Mouse (Mus musculus): ENCODE measurements around the gene Farp1. TPM values are rescaled to one million over a fixed set of nuclear protein-coding genes. Genes with fewer than 3 reads are reported as not detected.
"Not testable (repeated sequence)": the region's sequence is repeated elsewhere in the genome, so short reads cannot be mapped to it uniquely, and the experiment has no call there.

The Farp1 gene
- polyA plus RNA-seq, 1 experiment from 2014 or later, result 33.8 TPM

DNA sequence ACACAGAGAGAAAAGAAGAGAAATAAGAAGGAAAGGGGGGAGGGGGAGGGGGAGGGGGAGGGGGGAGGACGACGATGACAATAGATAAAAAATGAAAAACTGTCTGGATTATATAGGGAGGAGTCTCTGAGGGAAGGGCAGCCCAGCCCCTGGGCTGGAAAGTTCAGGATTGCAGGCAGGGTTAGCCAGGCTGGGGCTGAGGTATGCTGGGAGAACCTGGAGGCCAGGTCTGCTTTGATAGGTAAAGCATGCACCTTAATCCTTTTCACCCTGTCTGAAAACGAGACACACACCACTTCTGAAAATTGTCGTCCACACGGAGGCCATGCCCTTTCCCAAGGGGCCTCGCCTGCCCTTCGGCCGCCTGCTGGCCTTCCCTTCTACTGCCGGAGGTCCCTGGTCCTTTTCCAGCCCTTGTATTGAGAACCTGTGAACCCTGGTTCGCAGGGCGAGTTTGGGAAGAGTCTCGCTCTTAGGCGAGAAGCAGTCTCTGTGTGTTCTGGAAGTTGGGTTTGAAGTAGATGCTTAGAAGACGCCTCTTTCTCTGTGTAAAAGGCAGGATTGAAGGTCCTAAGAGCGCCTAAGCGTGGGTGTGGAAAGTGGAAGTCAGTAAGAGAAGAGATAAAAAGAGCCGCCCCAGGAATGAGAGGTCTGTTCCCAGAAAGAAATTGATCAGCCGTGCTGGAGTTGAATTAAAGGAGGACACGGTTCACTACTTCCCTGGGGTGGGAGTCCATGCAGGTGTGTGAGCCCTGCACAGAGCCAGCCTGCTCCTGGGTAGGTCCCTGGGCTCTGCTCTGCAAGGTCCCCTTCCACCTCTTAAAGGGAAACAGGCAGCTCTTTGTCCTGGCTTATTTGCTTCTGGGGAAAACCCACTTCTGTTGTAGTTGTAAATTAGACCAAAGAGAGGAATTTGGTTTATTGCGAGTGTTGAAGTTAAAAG, 94.1 kb downstream of the Farp1 start:
- no peak overlapping the region for H3K27ac ChIP-seq (ENCODE audit: low read depth, low read length)
- DNase-seq (ENCODE audit: low spot score) (no peak), ATAC-seq (replicated peaks; ENCODE audit: low FRiP score) (no peak; the same call in 1 of the 2 replicates)
- no peak overlapping the region for H3K4me3 ChIP-seq (ENCODE audit: low read depth, low read length)
- no peaks in the 10 kb centered on the region for H3K36me3 ChIP-seq (ENCODE audit: control insufficient read depth, insufficient read depth, low read length)
- H3K4me1 ChIP-seq (replicated peaks; ENCODE audit: control insufficient read depth, insufficient read depth, low read length), result peaks cover 5% of the 10 kb centered on the region; the same call in 1 of the 2 replicates
- no peaks in the 10 kb centered on the region for H3K27me3 ChIP-seq (ENCODE audit: control insufficient read depth, insufficient read depth, low read length)
- no peak overlapping the region; the same call in 1 of the 2 replicates for H3K9ac ChIP-seq (ENCODE audit: low read length)
- WGBS, result 28% methylated on average over 20 of the region's 20 CpGs
- H3K4me2 ChIP-seq (ENCODE audit: low read depth, low read length, severe bottlenecking), result no peak overlapping the region
- no peaks in the 10 kb centered on the region for H3K9me3 ChIP-seq (ENCODE audit: control insufficient read depth, low read length)

DNA sequence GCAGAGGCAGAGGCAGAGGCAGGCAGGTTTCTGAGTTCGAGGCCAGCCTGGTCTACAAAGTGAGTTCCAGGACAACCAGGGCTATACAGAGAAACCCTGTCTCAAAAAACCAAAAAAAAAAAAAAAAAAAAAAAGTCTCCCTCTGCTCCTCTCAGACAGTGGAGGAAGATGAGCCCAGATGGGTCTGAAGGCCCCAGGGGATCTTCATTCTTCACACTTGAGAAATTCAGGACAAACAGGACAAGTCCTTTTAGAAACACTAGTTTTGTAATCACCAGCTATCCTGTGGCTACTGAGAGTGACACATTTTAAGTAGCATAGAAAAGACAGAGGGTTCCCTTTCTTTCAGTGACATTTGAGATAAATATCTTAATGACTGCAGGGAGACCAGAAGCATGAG, 95.4 kb downstream of the Farp1 start:
- not testable (repeated sequence) for H3K9me3 ChIP-seq (ENCODE audit: control insufficient read depth, low read length); H3K4me3 ChIP-seq (ENCODE audit: low read depth, low read length); DNase-seq (ENCODE audit: low spot score); H3K27ac ChIP-seq (ENCODE audit: low read depth, low read length); H3K4me1 ChIP-seq (replicated peaks; ENCODE audit: control insufficient read depth, insufficient read depth, low read length); H3K9ac ChIP-seq (ENCODE audit: low read length); H3K4me2 ChIP-seq (ENCODE audit: low read depth, low read length, severe bottlenecking); H3K36me3 ChIP-seq (ENCODE audit: control insufficient read depth, insufficient read depth, low read length); ATAC-seq (replicated peaks; ENCODE audit: low FRiP score); H3K27me3 ChIP-seq (ENCODE audit: control insufficient read depth, insufficient read depth, low read length)
- 80% methylated on average over 1 of the region's 1 CpGs for WGBS

DNA sequence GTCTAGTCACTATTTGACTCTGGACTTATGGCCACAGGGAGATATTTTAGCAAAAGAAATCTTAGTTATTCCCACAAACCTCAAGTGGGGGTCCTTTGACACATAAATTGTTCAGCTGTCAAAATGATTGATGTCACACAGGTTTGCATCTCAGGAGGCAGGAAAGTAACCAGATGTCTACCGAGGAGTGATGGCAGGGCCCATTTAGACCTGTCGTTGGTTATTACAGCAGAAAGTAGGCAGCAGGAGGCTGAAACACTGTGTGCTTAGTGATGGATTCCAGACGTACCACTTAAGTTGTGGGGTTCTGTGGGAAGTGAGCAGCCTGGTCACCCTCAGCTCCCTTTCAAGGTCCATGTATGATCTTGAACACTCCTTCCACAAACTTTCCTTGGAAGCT, 99.4 kb downstream of the Farp1 start:
- Histone ChIP-seq H3K9me3 (ENCODE audit: control insufficient read depth, low read length) (no peaks in the 10 kb centered on the region), H3K4me2 (ENCODE audit: low read depth, low read length, severe bottlenecking) (no peak overlapping the region), H3K36me3 (ENCODE audit: control insufficient read depth, insufficient read depth, low read length) (no peaks in the 10 kb centered on the region; the same call in 1 of the 2 replicates), H3K27me3 (ENCODE audit: control insufficient read depth, insufficient read depth, low read length) (no peaks in the 10 kb centered on the region), H3K4me1 (replicated peaks; ENCODE audit: control insufficient read depth, insufficient read depth, low read length) (peaks cover 1% of the 10 kb centered on the region; the same call in 1 of the 2 replicates), H3K4me3 (ENCODE audit: low read depth, low read length) (no peak overlapping the region), H3K27ac (ENCODE audit: low read depth, low read length) (no peak overlapping the region), H3K9ac (ENCODE audit: low read length) (no peak overlapping the region)
- DNase-seq (ENCODE audit: low spot score), result no peak
- ATAC-seq (replicated peaks; ENCODE audit: low FRiP score), result no peak
- 77% methylated on average over 3 of the region's 3 CpGs for WGBS

DNA sequence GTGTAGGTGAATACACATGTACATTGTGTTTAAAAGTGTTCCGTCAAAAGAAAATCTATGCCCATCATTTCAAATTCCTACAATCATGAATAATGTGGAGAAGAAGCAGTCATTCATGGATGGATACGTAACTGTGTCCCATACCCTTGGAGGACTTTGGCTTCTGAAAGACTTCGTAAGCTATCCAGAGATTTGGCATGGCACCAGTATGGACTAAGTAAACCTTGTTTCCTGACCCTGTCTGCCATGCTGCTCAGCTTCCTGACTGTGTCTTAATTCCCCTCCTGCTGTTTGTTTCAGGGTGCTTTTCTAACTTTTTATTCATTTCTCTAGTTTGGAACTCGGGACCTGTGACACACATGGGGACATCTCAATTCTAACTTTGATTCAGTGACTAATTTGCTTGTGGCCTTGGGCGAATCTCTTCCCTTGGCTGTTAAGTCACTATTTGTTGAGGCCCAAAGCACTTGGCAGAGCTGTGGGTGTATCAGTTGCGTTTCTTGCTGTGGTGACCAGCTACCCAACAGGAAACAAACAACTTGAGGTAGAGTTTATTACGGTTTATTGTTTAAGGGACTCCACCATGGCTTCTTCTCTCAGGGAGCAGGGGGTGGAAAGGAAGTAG, 108.9 kb downstream of the Farp1 start:
- Histone ChIP-seq H3K4me1 (replicated peaks; ENCODE audit: control insufficient read depth, insufficient read depth, low read length) (0 out of 2 replicates have a peak, but pooled peaks cover 2% of the 10 kb centered on the region), H3K4me2 (ENCODE audit: low read depth, low read length, severe bottlenecking) (no peak overlapping the region), H3K9ac (ENCODE audit: low read length) (no peak overlapping the region), H3K36me3 (ENCODE audit: control insufficient read depth, insufficient read depth, low read length) (no peaks in the 10 kb centered on the region), H3K9me3 (ENCODE audit: control insufficient read depth, low read length) (no peaks in the 10 kb centered on the region), H3K4me3 (ENCODE audit: low read depth, low read length) (no peak overlapping the region), H3K27me3 (ENCODE audit: control insufficient read depth, insufficient read depth, low read length) (no peaks in the 10 kb centered on the region), H3K27ac (ENCODE audit: low read depth, low read length) (no peak overlapping the region)
- no peak for ATAC-seq (replicated peaks; ENCODE audit: low FRiP score)
- no peak for DNase-seq (ENCODE audit: low spot score)
- WGBS, result 90% methylated on average over 7 of the region's 7 CpGs

DNA sequence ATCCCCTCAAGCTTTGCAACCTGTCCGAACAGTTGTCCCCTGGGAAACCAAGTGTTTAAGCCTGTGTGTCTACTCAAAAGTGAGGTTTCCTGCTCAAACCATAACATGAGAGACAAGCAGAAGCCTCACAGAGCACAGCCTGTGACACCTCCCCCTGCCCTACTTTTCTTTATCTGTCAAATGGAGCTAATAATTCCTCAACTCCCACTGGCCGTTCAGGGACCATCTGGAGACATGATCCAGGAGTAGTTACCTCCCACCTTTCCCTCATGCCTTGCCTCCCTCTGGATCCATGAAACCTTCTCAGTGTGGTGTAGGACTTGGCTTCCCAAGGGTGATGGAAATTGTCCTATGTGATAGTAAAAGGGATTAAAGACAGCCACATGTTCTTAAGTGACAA, 109.5 kb downstream of the Farp1 start:
- no peak for ATAC-seq (replicated peaks; ENCODE audit: low FRiP score)

GRCm38 (mm10) chr14:121145291-121145690, 110.3 kb downstream of the Farp1 start:
- no peak overlapping the region for H3K4me3 ChIP-seq (ENCODE audit: low read depth, low read length)
- H3K27me3 ChIP-seq (ENCODE audit: control insufficient read depth, insufficient read depth, low read length), result no peaks in the 10 kb centered on the region
- no peak overlapping the region for H3K27ac ChIP-seq (ENCODE audit: low read depth, low read length)
- DNase-seq (ENCODE audit: low spot score) (no peak), ATAC-seq (replicated peaks; ENCODE audit: low FRiP score) (no peak)
- WGBS, result 52% methylated on average over 3 of the region's 3 CpGs
- H3K9ac ChIP-seq (ENCODE audit: low read length), result no peak overlapping the region
- 0 out of 2 replicates have a peak, but pooled peaks cover 2% of the 10 kb centered on the region for H3K4me1 ChIP-seq (replicated peaks; ENCODE audit: control insufficient read depth, insufficient read depth, low read length)
- H3K9me3 ChIP-seq (ENCODE audit: control insufficient read depth, low read length), result no peaks in the 10 kb centered on the region
- no peaks in the 10 kb centered on the region for H3K36me3 ChIP-seq (ENCODE audit: control insufficient read depth, insufficient read depth, low read length)
- H3K4me2 ChIP-seq (ENCODE audit: low read depth, low read length, severe bottlenecking), result no peak overlapping the region

More for the DNA sequence above, 109.5 kb downstream of the Farp1 start:
- Histone ChIP-seq H3K4me1 (replicated peaks; ENCODE audit: control insufficient read depth, insufficient read depth, low read length) (0 out of 2 replicates have a peak, but pooled peaks cover 2% of the 10 kb centered on the region), H3K27me3 (ENCODE audit: control insufficient read depth, insufficient read depth, low read length) (no peaks in the 10 kb centered on the region), H3K9ac (ENCODE audit: low read length) (no peak overlapping the region), H3K27ac (ENCODE audit: low read depth, low read length) (no peak overlapping the region), H3K9me3 (ENCODE audit: control insufficient read depth, low read length) (no peaks in the 10 kb centered on the region), H3K4me3 (ENCODE audit: low read depth, low read length) (no peak overlapping the region), H3K4me2 (ENCODE audit: low read depth, low read length, severe bottlenecking) (no peak overlapping the region), H3K36me3 (ENCODE audit: control insufficient read depth, insufficient read depth, low read length) (no peaks in the 10 kb centered on the region)
- WGBS, result 80% methylated on average over 2 of the region's 2 CpGs
- no peak for DNase-seq (ENCODE audit: low spot score)

DNA sequence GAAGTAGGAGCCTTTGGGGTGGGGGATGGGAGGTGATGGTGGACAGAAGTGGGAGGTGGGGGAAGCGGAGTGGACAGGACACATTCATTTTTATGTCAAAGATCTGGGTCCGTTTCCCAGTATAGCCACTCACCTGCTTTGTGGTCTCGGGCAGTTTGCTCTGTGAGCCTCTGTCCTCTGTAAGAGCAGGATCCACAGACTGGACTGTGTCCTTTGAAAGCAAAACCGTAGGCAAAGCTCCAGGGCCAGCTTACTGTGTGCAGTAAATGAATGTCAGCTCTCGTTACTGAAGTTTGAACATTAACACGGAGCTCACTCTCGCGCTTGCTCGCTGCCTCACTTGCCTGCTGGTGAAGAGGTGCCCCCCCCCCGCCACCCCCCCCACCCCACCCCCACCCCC, 110.7 kb downstream of the Farp1 start:
- no peak overlapping the region for H3K27ac ChIP-seq (ENCODE audit: low read depth, low read length)
- no peak overlapping the region for H3K9ac ChIP-seq (ENCODE audit: low read length)
- H3K4me2 ChIP-seq (ENCODE audit: low read depth, low read length, severe bottlenecking), result no peak overlapping the region
- H3K27me3 ChIP-seq (ENCODE audit: control insufficient read depth, insufficient read depth, low read length), result no peaks in the 10 kb centered on the region
- H3K4me1 ChIP-seq (replicated peaks; ENCODE audit: control insufficient read depth, insufficient read depth, low read length), result 0 out of 2 replicates have a peak, but pooled peaks cover 2% of the 10 kb centered on the region
- no peaks in the 10 kb centered on the region for H3K9me3 ChIP-seq (ENCODE audit: control insufficient read depth, low read length)
- no peaks in the 10 kb centered on the region for H3K36me3 ChIP-seq (ENCODE audit: control insufficient read depth, insufficient read depth, low read length)
- no peak overlapping the region for H3K4me3 ChIP-seq (ENCODE audit: low read depth, low read length)
- WGBS, result 36% methylated on average over 10 of the region's 10 CpGs
- no peak for ATAC-seq (replicated peaks; ENCODE audit: low FRiP score)
- no peak for DNase-seq (ENCODE audit: low spot score)

GRCm38 (mm10) chr14:121146213-121146612, 111.2 kb downstream of the Farp1 start:
- DNase-seq (ENCODE audit: low spot score) (no peak), ATAC-seq (replicated peaks; ENCODE audit: low FRiP score) (no peak)
- Histone ChIP-seq H3K27me3 (ENCODE audit: control insufficient read depth, insufficient read depth, low read length) (no peaks in the 10 kb centered on the region), H3K36me3 (ENCODE audit: control insufficient read depth, insufficient read depth, low read length) (no peaks in the 10 kb centered on the region), H3K4me2 (ENCODE audit: low read depth, low read length, severe bottlenecking) (no peak overlapping the region), H3K27ac (ENCODE audit: low read depth, low read length) (no peak overlapping the region), H3K4me3 (ENCODE audit: low read depth, low read length) (no peak overlapping the region), H3K4me1 (replicated peaks; ENCODE audit: control insufficient read depth, insufficient read depth, low read length) (0 out of 2 replicates have a peak, but pooled peaks cover 2% of the 10 kb centered on the region), H3K9ac (ENCODE audit: low read length) (no peak overlapping the region), H3K9me3 (ENCODE audit: control insufficient read depth, low read length) (no peaks in the 10 kb centered on the region)
- WGBS, result 63% methylated on average over 7 of the region's 7 CpGs

Data from forebrain, embryonic 11.5 days (tissue).